Mouse (Mus musculus): ENCODE measurements around the gene G6pc3. TPM values are rescaled to one million over a fixed set of nuclear protein-coding genes. Genes with fewer than 3 reads are reported as not detected.
A peak's percentile ranks its signal among the peaks of the same experiment; 100 is the strongest.

The G6pc3 gene
- polyA plus RNA-seq, 1 experiment, result 28.3 TPM

- H3K4me1 ChIP-seq (ENCODE audit: control insufficient read depth, insufficient read depth, low read length), result no peaks in the 10 kb centered on the region
- H3K27ac ChIP-seq (ENCODE audit: insufficient read depth, low read depth, low read length), result no peak overlapping the region
- no peak overlapping the region for H3K4me3 ChIP-seq (ENCODE audit: insufficient read depth, low read length)
- no peak for TF ChIP-seq POLR2A (IDR thresholded peaks at IDR 0.05; ENCODE audit: borderline replicate concordance, low read depth, low read length)
- no peak for TF ChIP-seq CTCF (IDR thresholded peaks at IDR 0.05; ENCODE audit: low read depth, low read length)
Observed at GRCm38 (mm10) chr11:102201408-102201821, 12.0 kb downstream of the G6pc3 start.

- H3K27ac ChIP-seq (ENCODE audit: insufficient read depth, low read depth, low read length), result no peak overlapping the region
- H3K4me1 ChIP-seq (ENCODE audit: control insufficient read depth, insufficient read depth, low read length), result peaks cover 27% of the 10 kb centered on the region
- TF ChIP-seq CTCF (IDR thresholded peaks at IDR 0.05; ENCODE audit: low read depth, low read length), result no peak
- TF ChIP-seq POLR2A (IDR thresholded peaks at IDR 0.05; ENCODE audit: borderline replicate concordance, low read depth, low read length), result no peak
- H3K4me3 ChIP-seq (ENCODE audit: insufficient read depth, low read length), result no peak overlapping the region
Observed at GRCm38 (mm10) chr11:102206481-102206880, 17.1 kb downstream of the G6pc3 start.

DNA sequence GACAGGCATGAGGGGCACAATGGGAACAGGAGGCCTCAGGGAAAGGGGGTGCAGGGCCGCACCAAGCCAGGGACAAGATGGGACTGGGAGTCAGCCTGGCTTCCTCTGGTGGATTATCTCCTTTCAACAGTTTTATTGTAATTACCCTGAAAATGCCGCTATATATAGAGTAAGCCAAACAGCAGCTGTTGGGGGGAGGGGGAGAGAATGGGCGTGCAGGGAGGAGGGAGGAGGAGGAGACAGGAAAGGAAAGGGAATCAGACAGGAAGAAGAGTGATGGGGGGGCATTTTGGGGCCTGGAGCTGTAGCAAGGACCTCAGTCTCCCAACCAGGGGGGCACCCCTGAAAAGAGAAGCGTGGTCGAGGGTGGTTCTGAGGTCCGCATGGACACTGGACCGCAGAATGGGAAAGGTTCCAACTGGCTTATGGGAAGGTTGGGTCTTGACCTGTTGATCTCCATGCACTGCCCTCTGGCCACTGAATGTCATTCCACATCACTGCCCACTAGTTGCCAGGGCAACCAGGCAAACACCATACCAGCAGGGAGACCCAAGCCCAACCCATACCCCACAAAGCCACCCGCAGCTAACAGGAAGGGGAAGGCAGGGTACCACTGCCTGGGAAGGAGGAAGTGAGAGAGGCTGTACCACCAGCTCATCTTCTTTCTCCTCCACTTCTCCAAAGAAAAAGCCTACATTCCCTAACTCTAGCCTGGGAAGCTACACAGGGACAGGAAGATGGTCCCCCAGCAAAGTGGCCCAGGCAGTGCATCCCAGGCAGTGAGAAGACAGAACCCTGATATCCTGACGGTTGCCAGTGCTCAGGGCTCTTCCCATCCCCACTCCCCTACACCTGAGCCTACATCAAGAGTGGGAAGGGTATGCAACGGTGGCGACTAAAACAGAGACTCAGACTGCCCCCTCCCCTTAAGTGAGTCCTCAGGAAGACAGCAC, 18.7 kb downstream of the G6pc3 start:
- TF ChIP-seq CTCF (IDR thresholded peaks at IDR 0.05; ENCODE audit: low read depth, low read length) (no peak), POLR2A (IDR thresholded peaks at IDR 0.05; ENCODE audit: borderline replicate concordance, low read depth, low read length) (no peak)
- Histone ChIP-seq H3K4me3 (ENCODE audit: insufficient read depth, low read length) (no peak overlapping the region), H3K4me1 (ENCODE audit: control insufficient read depth, insufficient read depth, low read length) (peaks cover 27% of the 10 kb centered on the region), H3K27ac (ENCODE audit: insufficient read depth, low read depth, low read length) (peak overlapping the region; percentile 8; the same call in 1 of the 2 replicates)

DNA sequence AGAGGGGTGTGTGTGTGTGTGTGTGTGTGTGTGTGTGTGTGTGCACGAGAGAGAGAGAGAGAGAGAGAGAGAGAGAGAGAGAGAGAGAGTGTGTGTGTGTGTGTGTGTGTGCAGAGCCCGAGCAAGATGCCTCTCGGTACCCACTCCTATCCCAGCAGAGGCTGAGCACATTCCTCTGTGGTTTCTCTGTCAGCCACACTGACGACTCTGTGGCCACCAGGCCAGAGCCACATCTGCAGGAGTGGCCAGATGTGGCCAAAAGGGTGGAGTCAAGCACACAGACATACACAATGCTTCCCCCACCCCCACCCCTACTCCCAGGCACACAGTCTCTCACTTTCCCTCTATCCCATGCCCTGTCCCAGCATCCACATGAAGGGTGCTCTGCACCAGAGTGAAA, 19.4 kb downstream of the G6pc3 start:
- Histone ChIP-seq H3K4me1 (ENCODE audit: control insufficient read depth, insufficient read depth, low read length) (peaks cover 27% of the 10 kb centered on the region), H3K4me3 (ENCODE audit: insufficient read depth, low read length) (no peak overlapping the region), H3K27ac (ENCODE audit: insufficient read depth, low read depth, low read length) (no peak overlapping the region)
- TF ChIP-seq CTCF (IDR thresholded peaks at IDR 0.05; ENCODE audit: low read depth, low read length) (no peak), POLR2A (IDR thresholded peaks at IDR 0.05; ENCODE audit: borderline replicate concordance, low read depth, low read length) (no peak)

GRCm38 (mm10) chr11:102209742-102210141, 20.3 kb downstream of the G6pc3 start:
- TF ChIP-seq POLR2A (IDR thresholded peaks at IDR 0.05; ENCODE audit: borderline replicate concordance, low read depth, low read length) (no peak), CTCF (IDR thresholded peaks at IDR 0.05; ENCODE audit: low read depth, low read length) (peak; percentile 74)

GRCm38 (mm10) chr11:102210185-102210584, 20.8 kb downstream of the G6pc3 start:
- H3K4me3 ChIP-seq (ENCODE audit: insufficient read depth, low read length), result no peak overlapping the region
- TF ChIP-seq POLR2A (IDR thresholded peaks at IDR 0.05; ENCODE audit: borderline replicate concordance, low read depth, low read length) (no peak), CTCF (IDR thresholded peaks at IDR 0.05; ENCODE audit: low read depth, low read length) (no peak)
- no peak overlapping the region for H3K27ac ChIP-seq (ENCODE audit: insufficient read depth, low read depth, low read length)
- H3K4me1 ChIP-seq (ENCODE audit: control insufficient read depth, insufficient read depth, low read length), result peaks cover 34% of the 10 kb centered on the region

More at GRCm38 (mm10) chr11:102209742-102210141, 20.3 kb downstream of the G6pc3 start:
- Histone ChIP-seq H3K4me3 (ENCODE audit: insufficient read depth, low read length) (no peak overlapping the region), H3K27ac (ENCODE audit: insufficient read depth, low read depth, low read length) (no peak overlapping the region), H3K4me1 (ENCODE audit: control insufficient read depth, insufficient read depth, low read length) (peaks cover 30% of the 10 kb centered on the region)

DNA sequence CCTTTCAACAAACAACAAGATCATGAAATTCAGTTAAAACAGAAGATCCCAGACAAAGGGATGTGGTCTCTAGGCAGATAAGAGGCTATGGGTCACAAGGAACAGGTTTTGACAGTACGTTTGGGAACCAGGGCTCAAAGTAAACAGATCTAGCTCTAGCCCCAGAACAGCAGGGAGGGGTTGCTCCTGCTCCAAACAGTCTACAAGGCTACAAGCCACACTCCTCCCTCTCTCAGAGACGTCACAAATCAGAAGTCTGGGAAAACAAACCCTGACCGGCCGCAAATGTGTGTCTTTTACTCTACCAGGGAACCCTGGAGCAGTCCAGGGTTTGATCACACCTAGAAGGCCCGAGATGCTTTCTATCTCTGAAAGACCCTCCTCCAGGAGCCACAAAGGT, 21.6 kb downstream of the G6pc3 start:
- H3K4me1 ChIP-seq (ENCODE audit: control insufficient read depth, insufficient read depth, low read length), result peaks cover 41% of the 10 kb centered on the region
- no peak for TF ChIP-seq CTCF (IDR thresholded peaks at IDR 0.05; ENCODE audit: low read depth, low read length)
- no peak for TF ChIP-seq POLR2A (IDR thresholded peaks at IDR 0.05; ENCODE audit: borderline replicate concordance, low read depth, low read length)
- no peak overlapping the region for H3K27ac ChIP-seq (ENCODE audit: insufficient read depth, low read depth, low read length)
- H3K4me3 ChIP-seq (ENCODE audit: insufficient read depth, low read length), result no peak overlapping the region

DNA sequence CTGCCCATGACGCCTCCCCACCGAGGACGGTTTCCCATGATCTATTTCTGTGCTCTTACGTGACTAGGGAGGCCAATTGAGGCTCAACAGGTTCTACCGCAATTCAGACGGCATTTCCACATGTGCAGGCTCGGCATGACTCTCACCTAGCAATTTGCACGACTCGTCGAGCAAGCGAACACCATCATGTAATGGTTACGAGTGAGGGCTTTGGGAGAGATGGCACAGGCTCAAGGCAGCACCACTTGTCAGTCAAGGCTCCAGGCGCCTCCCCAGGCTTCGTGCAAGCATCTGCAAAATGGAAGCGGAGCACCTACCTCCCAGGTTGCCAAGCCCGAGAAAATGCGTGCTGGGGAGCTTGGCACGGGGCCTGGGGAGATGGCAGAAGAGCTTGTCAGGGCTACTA, 22.5 kb downstream of the G6pc3 start:
- Histone ChIP-seq H3K4me3 (ENCODE audit: insufficient read depth, low read length) (no peak overlapping the region), H3K4me1 (ENCODE audit: control insufficient read depth, insufficient read depth, low read length) (peaks cover 49% of the 10 kb centered on the region), H3K27ac (ENCODE audit: insufficient read depth, low read depth, low read length) (no peak overlapping the region)
- TF ChIP-seq CTCF (IDR thresholded peaks at IDR 0.05; ENCODE audit: low read depth, low read length), result no peak

GRCm38 (mm10) chr11:102214430-102215156, 25.2 kb downstream of the G6pc3 start:
- TF ChIP-seq CTCF (IDR thresholded peaks at IDR 0.05; ENCODE audit: low read depth, low read length), result no peak; the same call in 1 of the 2 replicates
- TF ChIP-seq POLR2A (IDR thresholded peaks at IDR 0.05; ENCODE audit: borderline replicate concordance, low read depth, low read length), result no peak
- Histone ChIP-seq H3K27ac (ENCODE audit: insufficient read depth, low read depth, low read length) (no peak overlapping the region), H3K4me1 (ENCODE audit: control insufficient read depth, insufficient read depth, low read length) (peaks cover 47% of the 10 kb centered on the region), H3K4me3 (ENCODE audit: insufficient read depth, low read length) (no peak overlapping the region)

DNA sequence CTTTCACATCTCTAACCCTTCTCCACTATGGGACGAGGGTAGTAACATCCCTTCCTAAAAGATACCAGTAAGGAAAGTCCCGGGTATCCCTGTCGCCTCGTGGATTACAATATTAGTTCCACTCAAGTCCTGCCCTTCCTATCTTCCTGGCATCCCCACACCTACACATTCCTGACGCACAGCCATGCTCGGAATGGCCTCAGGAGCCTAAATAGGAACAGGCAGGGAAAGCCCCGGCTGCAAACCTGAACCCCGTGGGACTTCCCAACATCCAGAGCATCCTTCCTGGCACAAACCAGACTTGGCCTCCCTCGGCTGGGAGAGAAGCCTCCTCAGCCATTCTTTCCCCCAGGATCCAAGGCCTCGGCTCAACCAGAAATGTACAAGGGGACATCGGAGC, 26.1 kb downstream of the G6pc3 start:
- H3K27ac ChIP-seq (ENCODE audit: insufficient read depth, low read depth, low read length), result no peak overlapping the region
- H3K4me1 ChIP-seq (ENCODE audit: control insufficient read depth, insufficient read depth, low read length), result peaks cover 50% of the 10 kb centered on the region
- no peak overlapping the region for H3K4me3 ChIP-seq (ENCODE audit: insufficient read depth, low read length)
- no peak for TF ChIP-seq POLR2A (IDR thresholded peaks at IDR 0.05; ENCODE audit: borderline replicate concordance, low read depth, low read length)
- no peak for TF ChIP-seq CTCF (IDR thresholded peaks at IDR 0.05; ENCODE audit: low read depth, low read length)

Data from bone marrow macrophage, adult 2 months (primary cell).